8 mouse cellular contexts compared by ENCODE assay signal in the genomic region with DNA sequence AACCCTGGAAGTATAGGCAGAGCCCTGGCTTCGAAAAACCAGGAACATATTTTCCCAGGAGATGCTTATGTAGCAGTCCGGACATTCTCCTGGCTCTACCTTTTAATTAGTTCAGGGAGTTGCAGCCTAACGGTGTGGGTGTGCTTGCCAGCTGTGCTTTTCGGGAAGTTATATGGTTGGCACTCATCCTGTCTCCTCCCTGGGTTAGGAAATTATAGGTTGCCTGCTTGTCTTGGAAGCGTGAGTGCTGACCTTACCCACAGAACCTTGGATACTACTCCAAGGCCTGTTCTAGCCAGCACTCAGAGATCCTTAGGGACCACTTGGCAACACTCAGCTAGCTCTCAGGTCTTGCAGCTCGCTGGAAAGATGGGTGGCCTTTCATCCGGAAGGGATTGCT. TPM values are rescaled to one million over a fixed set of nuclear protein-coding genes. Genes with fewer than 3 reads are reported as not detected.
DNase-seq lines count a peak whose midpoint lies in the region; ATAC-seq lines count a peak whose summit lies in the region.

No protein-coding gene starts in this region.

- DNase-seq in heart, postnatal 36 days: no peak
- DNase-seq in neural tube, embryonic 10.5 days (ENCODE audit: extremely low spot score, low spot score): no peak
- DNase-seq in gonadal fat pad, adult 2 months (ENCODE audit: low read depth): peak; percentile 72
- DNase-seq in skeletal muscle tissue, adult 2 months (ENCODE audit: low read depth, low spot score): peak; percentile 38
- DNase-seq in spleen, adult 18-20 months: no peak
- DNase-seq in liver, embryonic 11.5 days (ENCODE audit: low spot score): no peak

- 50% methylated on average over 7 of the region's 7 CpGs for WGBS in heart, embryonic 12.5 days
- WGBS in neural tube, embryonic 13.5 days: 44% methylated on average over 7 of the region's 7 CpGs
- WGBS in liver, embryonic 11.5 days: 68% methylated on average over 7 of the region's 7 CpGs

- no peaks in the 10 kb centered on the region for H3K36me3 ChIP-seq in heart, embryonic 12.5 days
- H3K36me3 ChIP-seq in neural tube, embryonic 13.5 days: no peaks in the 10 kb centered on the region
- no peaks in the 10 kb centered on the region for H3K36me3 ChIP-seq in liver, embryonic 11.5 days (ENCODE audit: control insufficient read depth, insufficient read depth, low read length)

- ATAC-seq in heart, embryonic 12.5 days (ENCODE audit: insufficient number of reproducible peaks, low FRiP score): no peak
- no peak for ATAC-seq in neural tube, embryonic 13.5 days (ENCODE audit: low read depth)
- ATAC-seq in liver, embryonic 11.5 days (replicated peaks; ENCODE audit: low FRiP score): no peak

- H3K27me3 ChIP-seq in heart, embryonic 12.5 days (replicated peaks): peaks cover 83% of the 10 kb centered on the region
- H3K27me3 ChIP-seq in neural tube, embryonic 13.5 days: no peaks in the 10 kb centered on the region
- no peaks in the 10 kb centered on the region for H3K27me3 ChIP-seq in liver, embryonic 11.5 days (replicated peaks; ENCODE audit: control insufficient read depth, insufficient read depth, low read length)

- peaks cover 15% of the 10 kb centered on the region for H3K4me1 ChIP-seq in heart, embryonic 12.5 days (replicated peaks)
- peaks cover 8% of the 10 kb centered on the region for H3K4me1 ChIP-seq in neural tube, embryonic 13.5 days (replicated peaks)
- no peaks in the 10 kb centered on the region for H3K4me1 ChIP-seq in liver, embryonic 11.5 days (replicated peaks; ENCODE audit: control insufficient read depth, insufficient read depth, low read length)

- no peak overlapping the region for H3K4me3 ChIP-seq in heart, embryonic 12.5 days
- no peak overlapping the region for H3K4me3 ChIP-seq in neural tube, embryonic 13.5 days
- H3K4me3 ChIP-seq in liver, embryonic 11.5 days (ENCODE audit: low read depth, low read length): no peak overlapping the region

- 0 out of 2 replicates have a peak overlapping the region, but pooled peaks have one; percentile 38 for H3K9ac ChIP-seq in heart, embryonic 12.5 days
- H3K9ac ChIP-seq in neural tube, embryonic 13.5 days: no peak overlapping the region
- no peak overlapping the region for H3K9ac ChIP-seq in liver, embryonic 11.5 days (ENCODE audit: low read depth, low read length)

- no peak overlapping the region for H3K4me2 ChIP-seq in heart, embryonic 12.5 days
- no peak overlapping the region for H3K4me2 ChIP-seq in neural tube, embryonic 13.5 days
- H3K4me2 ChIP-seq in liver, embryonic 11.5 days: no peak overlapping the region

- intact Hi-C loops in heart, postnatal 36 days (cut with DNase I): no loop called here

- no peak overlapping the region for H3K27ac ChIP-seq in heart, embryonic 12.5 days (ENCODE audit: poor library complexity, severe bottlenecking)
- H3K27ac ChIP-seq in neural tube, embryonic 13.5 days (replicated peaks): 0 out of 2 replicates have a peak overlapping the region, but pooled peaks have one; percentile 5
- H3K27ac ChIP-seq in liver, embryonic 11.5 days (ENCODE audit: low read depth, low read length): no peak overlapping the region

- no peaks in the 10 kb centered on the region for H3K9me3 ChIP-seq in heart, embryonic 12.5 days (replicated peaks)
- no peaks in the 10 kb centered on the region for H3K9me3 ChIP-seq in neural tube, embryonic 13.5 days
- no peaks in the 10 kb centered on the region for H3K9me3 ChIP-seq in liver, embryonic 11.5 days (ENCODE audit: control insufficient read depth, low read length)

RNA-seq across cellular contexts. Expression of a gene that starts 40.0 kb away (rescaled TPM):
- 6.0 and 7.3 TPM in 2 replicates for polyA plus RNA-seq in heart, embryonic 12.5 days (2016; fragmentation: Nextera tagmentation; extraction: Ambion mirVana)
- total RNA-seq in heart, postnatal 36 days (2021): 1 to 10 TPM; 6.3 to 8.2 TPM
- 9.1 and 9.4 TPM in 2 replicates for polyA plus RNA-seq in neural tube, embryonic 13.5 days (2015; fragmentation: Nextera tagmentation; extraction: Ambion mirVana)
- 37.5 and 57.8 TPM in 2 replicates for polyA plus RNA-seq in gonadal fat pad, adult 2 months (2012; rRNA removed)
- polyA plus RNA-seq in liver, embryonic 11.5 days (2014; fragmentation: Nextera tagmentation; extraction: Ambion mirVana): 10.1 and 12.2 TPM in 2 replicates

RNA-seq across cellular contexts. Expression of a gene that starts 59.7 kb away (rescaled TPM):
- 50.1 and 53.4 TPM in 2 replicates for polyA plus RNA-seq in heart, embryonic 12.5 days (2016; fragmentation: Nextera tagmentation; extraction: Ambion mirVana)
- 10 to 100 TPM; 27.7 to 29.3 TPM for total RNA-seq in heart, postnatal 36 days (2021)
- 56.6 and 61.0 TPM in 2 replicates for polyA plus RNA-seq in neural tube, embryonic 13.5 days (2015; fragmentation: Nextera tagmentation; extraction: Ambion mirVana)
- polyA plus RNA-seq in gonadal fat pad, adult 2 months (2012; rRNA removed): 7.7 and 8.1 TPM in 2 replicates
- 93.7 and 102 TPM in 2 replicates for polyA plus RNA-seq in liver, embryonic 11.5 days (2014; fragmentation: Nextera tagmentation; extraction: Ambion mirVana)

Comparison
In these comparisons a context has a peak if more than half of its experiments do, and no peak if none do; other contexts are left out.
1. DNase-seq: peak in gonadal fat pad, adult 2 months (single experiment) and skeletal muscle tissue, adult 2 months (single experiment); none in heart, postnatal 36 days (0 of 2), neural tube, embryonic 10.5 days (single experiment), spleen, adult 18-20 months (0 of 2) and liver, embryonic 11.5 days (single experiment).